Mouse (Mus musculus): ENCODE data around the gene AI854703. TPM values are rescaled to one million over a fixed set of nuclear protein-coding genes. Genes with fewer than 3 reads are reported as not detected.

AI854703 gene
- polyA plus RNA-seq, 1 experiment: 0.01 TPM

DNA sequence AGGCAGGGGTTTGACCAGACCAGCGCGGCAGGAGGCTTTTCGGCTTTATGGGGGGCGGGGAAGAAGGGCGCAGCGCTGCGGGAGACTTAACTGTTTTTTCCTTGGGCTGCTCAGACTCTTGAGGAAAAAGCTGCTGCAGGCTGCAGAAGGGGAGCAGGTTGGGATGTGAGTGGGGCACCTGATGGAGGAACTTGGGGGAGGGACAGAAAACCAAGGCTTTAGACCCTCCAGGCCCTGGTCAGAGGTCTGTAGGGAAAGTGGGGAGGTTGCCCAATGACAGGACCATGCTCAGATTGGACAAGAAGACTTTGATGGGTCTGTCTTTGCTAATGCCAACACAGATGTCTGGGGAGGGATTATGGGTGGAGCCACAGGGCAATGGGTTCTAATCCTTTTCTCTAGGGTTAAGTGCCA lies 954 bp downstream of the AI854703 start:
- Histone ChIP-seq H3K36me3 (ENCODE audit: control insufficient read depth, insufficient read depth) (no peaks in the 10 kb centered on the region), H3K27me3 (ENCODE audit: control insufficient read depth, insufficient read depth, insufficient read length) (peaks cover 16% of the 10 kb centered on the region), H3K4me3 (no peak overlapping the region), H3ac (ENCODE audit: control insufficient read depth, insufficient read length) (no peak overlapping the region), H3K79me2 (ENCODE audit: control insufficient read depth, insufficient read depth) (no peaks in the 10 kb centered on the region), H3K4me2 (ENCODE audit: low read depth) (no peak overlapping the region)
- TF ChIP-seq MYOD1 (IDR thresholded peaks at IDR 0.05; ENCODE audit: control insufficient read depth in 1 of 3, insufficient read length in 2 of 3, low read depth in 2 of 3) (no peak), MYOG (IDR thresholded peaks at IDR 0.05; ENCODE audit: control insufficient read depth in 1 of 3, insufficient read depth in 1 of 3, insufficient read length in 2 of 3, low read depth in 2 of 3) (no peak), TCF3 (IDR thresholded peaks at IDR 0.05; ENCODE audit: insufficient read length, low read depth) (no peak), USF1 (IDR thresholded peaks at IDR 0.05; ENCODE audit: low read depth) (no peak), CEBPB (IDR thresholded peaks at IDR 0.05; ENCODE audit: insufficient read depth, poor library complexity, severe bottlenecking) (no peak), MAX (IDR thresholded peaks at IDR 0.05; ENCODE audit: low read depth) (no peak), SRF (IDR thresholded peaks at IDR 0.05; ENCODE audit: control insufficient read depth, insufficient read length, low read depth) (no peak), POLR2AphosphoS2 (IDR thresholded peaks at IDR 0.05; ENCODE audit: insufficient read length, low read depth) (no peak), REST (IDR thresholded peaks at IDR 0.05; ENCODE audit: insufficient read depth, insufficient read length) (no peak), E2F4 (IDR thresholded peaks at IDR 0.05; ENCODE audit: insufficient read depth) (no peak), TCF12 (IDR thresholded peaks at IDR 0.05; ENCODE audit: insufficient read depth, poor library complexity, severe bottlenecking) (no peak), POLR2A (IDR thresholded peaks at IDR 0.05; ENCODE audit: insufficient read length, low read depth) (no peak)

DNA sequence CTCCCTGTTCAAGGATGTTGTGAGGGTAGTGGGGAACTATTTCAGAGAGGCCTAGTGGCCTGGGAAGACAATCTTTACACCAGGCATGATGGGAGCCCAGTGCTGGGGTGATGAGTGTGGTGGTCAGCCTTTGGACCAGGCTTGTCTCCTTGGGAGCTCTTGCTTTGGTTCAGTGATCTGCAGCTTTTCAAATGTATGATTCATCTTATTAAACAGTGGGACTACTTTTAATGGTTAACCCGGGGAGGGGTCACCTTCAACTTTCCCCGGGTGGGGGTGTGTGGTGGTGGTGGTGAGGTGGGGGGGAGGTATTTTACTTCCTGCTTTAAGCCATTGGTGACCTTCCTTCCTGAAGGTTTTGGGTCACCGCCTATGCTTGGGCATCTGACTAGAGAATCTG lies 1.8 kb downstream of the AI854703 start:
- TF ChIP-seq USF1 (IDR thresholded peaks at IDR 0.05; ENCODE audit: low read depth) (no peak), SRF (IDR thresholded peaks at IDR 0.05; ENCODE audit: control insufficient read depth, insufficient read length, low read depth) (no peak), MYOG (IDR thresholded peaks at IDR 0.05; ENCODE audit: control insufficient read depth in 1 of 3, insufficient read depth in 1 of 3, insufficient read length in 2 of 3, low read depth in 2 of 3) (no peak), TCF12 (IDR thresholded peaks at IDR 0.05; ENCODE audit: insufficient read depth, poor library complexity, severe bottlenecking) (no peak)
- no peak overlapping the region for H3ac ChIP-seq (ENCODE audit: control insufficient read depth, insufficient read length)
- peaks cover 17% of the 10 kb centered on the region for H3K27me3 ChIP-seq (ENCODE audit: control insufficient read depth, insufficient read depth, insufficient read length)
- no peaks in the 10 kb centered on the region for H3K36me3 ChIP-seq (ENCODE audit: control insufficient read depth, insufficient read depth)
- no peak overlapping the region for H3K4me3 ChIP-seq
- no peak overlapping the region for H3K4me2 ChIP-seq (ENCODE audit: low read depth)
- no peaks in the 10 kb centered on the region for H3K79me2 ChIP-seq (ENCODE audit: control insufficient read depth, insufficient read depth)

DNA sequence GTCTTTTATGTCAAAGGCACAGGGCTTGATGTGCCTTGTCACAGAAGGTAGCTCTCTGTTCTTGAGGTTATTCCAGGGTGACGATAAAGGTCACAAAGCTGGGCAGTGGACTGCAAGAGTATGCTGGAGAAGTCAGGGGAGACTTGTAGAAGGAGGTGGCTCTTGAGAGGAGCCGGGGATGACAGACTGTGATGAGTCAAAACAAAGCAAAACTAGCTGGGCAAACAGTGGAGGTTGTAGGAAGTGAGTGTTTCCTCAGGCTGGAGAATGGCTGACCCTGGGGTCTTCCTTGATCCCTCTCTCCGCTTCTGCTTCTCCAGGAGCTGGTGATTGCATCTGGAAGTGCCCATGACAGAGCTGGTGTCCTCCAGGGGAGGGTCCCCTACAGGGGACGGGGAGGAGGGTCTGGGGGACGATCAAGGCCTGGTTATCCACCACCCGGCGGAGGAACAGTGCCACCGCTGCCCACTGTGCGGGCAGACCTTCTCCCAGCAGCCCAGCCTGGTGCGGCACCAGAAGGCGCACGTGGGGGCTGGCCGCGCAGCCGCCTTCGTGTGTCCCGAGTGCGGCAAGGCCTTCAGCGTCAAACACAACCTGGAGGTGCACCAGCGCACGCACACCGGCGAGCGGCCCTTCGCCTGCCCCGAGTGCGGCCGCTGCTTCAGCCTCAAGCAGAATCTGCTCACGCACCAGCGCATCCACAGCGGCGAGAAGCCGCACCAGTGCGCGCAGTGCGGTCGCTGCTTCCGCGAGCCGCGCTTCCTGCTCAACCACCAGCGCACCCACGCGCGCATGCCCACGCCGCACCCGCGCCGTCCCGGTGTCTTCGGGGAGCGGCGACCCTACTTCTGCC lies 2.5 kb downstream of the AI854703 start:
- H3ac ChIP-seq (ENCODE audit: control insufficient read depth, insufficient read length): no peak overlapping the region
- no peaks in the 10 kb centered on the region for H3K79me2 ChIP-seq (ENCODE audit: control insufficient read depth, insufficient read depth)
- H3K4me2 ChIP-seq (ENCODE audit: low read depth): no peak overlapping the region
- H3K27me3 ChIP-seq (ENCODE audit: control insufficient read depth, insufficient read depth, insufficient read length): peaks cover 17% of the 10 kb centered on the region
- TF ChIP-seq POLR2AphosphoS2 (IDR thresholded peaks at IDR 0.05; ENCODE audit: insufficient read length, low read depth) (no peak), POLR2A (IDR thresholded peaks at IDR 0.05; ENCODE audit: insufficient read length, low read depth) (no peak), TCF12 (IDR thresholded peaks at IDR 0.05; ENCODE audit: insufficient read depth, poor library complexity, severe bottlenecking) (no peak), REST (IDR thresholded peaks at IDR 0.05; ENCODE audit: insufficient read depth, insufficient read length) (no peak), MAX (IDR thresholded peaks at IDR 0.05; ENCODE audit: low read depth) (no peak), TCF3 (IDR thresholded peaks at IDR 0.05; ENCODE audit: insufficient read length, low read depth) (no peak), MYOG (IDR thresholded peaks at IDR 0.05; ENCODE audit: control insufficient read depth in 1 of 3, insufficient read depth in 1 of 3, insufficient read length in 2 of 3, low read depth in 2 of 3) (no peak), CEBPB (IDR thresholded peaks at IDR 0.05; ENCODE audit: insufficient read depth, poor library complexity, severe bottlenecking) (no peak), E2F4 (IDR thresholded peaks at IDR 0.05; ENCODE audit: insufficient read depth) (no peak), USF1 (IDR thresholded peaks at IDR 0.05; ENCODE audit: low read depth) (no peak), MYOD1 (IDR thresholded peaks at IDR 0.05; ENCODE audit: control insufficient read depth in 1 of 3, insufficient read length in 2 of 3, low read depth in 2 of 3) (no peak), SRF (IDR thresholded peaks at IDR 0.05; ENCODE audit: control insufficient read depth, insufficient read length, low read depth) (no peak)
- H3K36me3 ChIP-seq (ENCODE audit: control insufficient read depth, insufficient read depth): no peaks in the 10 kb centered on the region
- H3K4me3 ChIP-seq: no peak overlapping the region

- TF ChIP-seq E2F4 (IDR thresholded peaks at IDR 0.05; ENCODE audit: insufficient read depth): no peak
- TF ChIP-seq MAX (IDR thresholded peaks at IDR 0.05; ENCODE audit: low read depth): no peak
- TF ChIP-seq CEBPB (IDR thresholded peaks at IDR 0.05; ENCODE audit: insufficient read depth, poor library complexity, severe bottlenecking): no peak
- no peak for TF ChIP-seq MYOG (IDR thresholded peaks at IDR 0.05; ENCODE audit: control insufficient read depth in 1 of 3, insufficient read depth in 1 of 3, insufficient read length in 2 of 3, low read depth in 2 of 3)
- TF ChIP-seq MYOD1 (IDR thresholded peaks at IDR 0.05; ENCODE audit: control insufficient read depth in 1 of 3, insufficient read length in 2 of 3, low read depth in 2 of 3): no peak
- TF ChIP-seq SRF (IDR thresholded peaks at IDR 0.05; ENCODE audit: control insufficient read depth, insufficient read length, low read depth): no peak
- TF ChIP-seq POLR2A (IDR thresholded peaks at IDR 0.05; ENCODE audit: insufficient read length, low read depth): no peak
- TF ChIP-seq USF1 (IDR thresholded peaks at IDR 0.05; ENCODE audit: low read depth): no peak
- no peak for TF ChIP-seq REST (IDR thresholded peaks at IDR 0.05; ENCODE audit: insufficient read depth, insufficient read length)
- no peak for TF ChIP-seq TCF3 (IDR thresholded peaks at IDR 0.05; ENCODE audit: insufficient read length, low read depth)
- TF ChIP-seq POLR2AphosphoS2 (IDR thresholded peaks at IDR 0.05; ENCODE audit: insufficient read length, low read depth): no peak
- no peak for TF ChIP-seq TCF12 (IDR thresholded peaks at IDR 0.05; ENCODE audit: insufficient read depth, poor library complexity, severe bottlenecking)
- Histone ChIP-seq H3ac (ENCODE audit: control insufficient read depth, insufficient read length) (no peak overlapping the region), H3K4me3 (no peak overlapping the region), H3K36me3 (ENCODE audit: control insufficient read depth, insufficient read depth) (no peaks in the 10 kb centered on the region), H3K79me2 (ENCODE audit: control insufficient read depth, insufficient read depth) (no peaks in the 10 kb centered on the region), H3K27me3 (ENCODE audit: control insufficient read depth, insufficient read depth, insufficient read length) (peaks cover 17% of the 10 kb centered on the region), H3K4me2 (ENCODE audit: low read depth) (no peak overlapping the region)
Measured at GRCm38 (mm10) chr6:48629661-48630034, 3.1 kb downstream of the AI854703 start.
